Mouse (Mus musculus): ENCODE measurements around the gene 9330182L06Rik. TPM values are rescaled to one million over a fixed set of nuclear protein-coding genes. Genes with fewer than 3 reads are reported as not detected.

Gene 9330182L06Rik
- total RNA-seq, 1 experiment: 1.2 TPM

GRCm38 (mm10) chr5:9344581-9344980, 78.7 kb downstream of the 9330182L06Rik start:
- no peaks in the 10 kb centered on the region for H3K36me3 ChIP-seq (ENCODE audit: control insufficient read depth, insufficient read depth, low read length, poor library complexity, severe bottlenecking)
- H3K9me3 ChIP-seq (ENCODE audit: control insufficient read depth, insufficient read depth, low read depth, low read length): no peaks in the 10 kb centered on the region
- no peaks in the 10 kb centered on the region for H3K4me1 ChIP-seq (ENCODE audit: control insufficient read depth in 2 of 2, insufficient read depth in 2 of 2, low read length in 2 of 2, poor library complexity in 1 of 2)
- H3K9ac ChIP-seq (ENCODE audit: insufficient read depth, low read depth, low read length, poor library complexity, severe bottlenecking): no peak overlapping the region
- no peak for DNase-seq (ENCODE audit: low read depth, low spot score)
- no peak for TF ChIP-seq ZC3H11A (IDR thresholded peaks at IDR 0.05; ENCODE audit: borderline replicate concordance, low read depth, low read length)
- no peak for TF ChIP-seq CHD2 (IDR thresholded peaks at IDR 0.05; ENCODE audit: low read depth, low read length)
- TF ChIP-seq MAFK (IDR thresholded peaks at IDR 0.05; ENCODE audit: insufficient read depth, low read depth, low read length): no peak
- no peak overlapping the region for H3K27ac ChIP-seq (ENCODE audit: insufficient read depth, low read depth, low read length, poor library complexity, severe bottlenecking)
- in situ Hi-C loops (cut with MboI; ENCODE audit: low sequenced_read_pairs in 2 of 2, unreplicated experiment in 2 of 2): no loop called here
- no peak overlapping the region for H3K4me3 ChIP-seq (ENCODE audit: insufficient read depth in 1 of 2, low read depth in 1 of 2, low read length in 2 of 2, poor library complexity in 1 of 2, severe bottlenecking in 1 of 2)

GRCm38 (mm10) chr5:9345038-9345617, 79.2 kb downstream of the 9330182L06Rik start:
- no peak for TF ChIP-seq ZNF384 (IDR thresholded peaks at IDR 0.05; ENCODE audit: low read depth, low read length)
- no peak for TF ChIP-seq HCFC1 (IDR thresholded peaks at IDR 0.05; ENCODE audit: borderline replicate concordance, insufficient read depth, low read length)
- no peak for TF ChIP-seq MAFK (IDR thresholded peaks at IDR 0.05; ENCODE audit: insufficient read depth, low read depth, low read length)
- TF ChIP-seq CHD2 (IDR thresholded peaks at IDR 0.05; ENCODE audit: low read depth, low read length): no peak
- in situ Hi-C loops (cut with MboI; ENCODE audit: low sequenced_read_pairs in 2 of 2, unreplicated experiment in 2 of 2): no loop called here
- no peak for DNase-seq (ENCODE audit: low read depth, low spot score)
- H3K9me3 ChIP-seq (ENCODE audit: control insufficient read depth, insufficient read depth, low read depth, low read length): no peaks in the 10 kb centered on the region
- H3K9ac ChIP-seq (ENCODE audit: insufficient read depth, low read depth, low read length, poor library complexity, severe bottlenecking): no peak overlapping the region
- H3K4me3 ChIP-seq (ENCODE audit: insufficient read depth in 1 of 2, low read depth in 1 of 2, low read length in 2 of 2, poor library complexity in 1 of 2, severe bottlenecking in 1 of 2): no peak overlapping the region
- H3K4me1 ChIP-seq (ENCODE audit: control insufficient read depth in 2 of 2, insufficient read depth in 2 of 2, low read length in 2 of 2, poor library complexity in 1 of 2): no peaks in the 10 kb centered on the region
- H3K36me3 ChIP-seq (ENCODE audit: control insufficient read depth, insufficient read depth, low read length, poor library complexity, severe bottlenecking): no peaks in the 10 kb centered on the region
- no peak overlapping the region for H3K27ac ChIP-seq (ENCODE audit: insufficient read depth, low read depth, low read length, poor library complexity, severe bottlenecking)

GRCm38 (mm10) chr5:9345625-9346024, 79.7 kb downstream of the 9330182L06Rik start:
- Histone ChIP-seq H3K27ac (ENCODE audit: insufficient read depth, low read depth, low read length, poor library complexity, severe bottlenecking) (no peak overlapping the region), H3K9ac (ENCODE audit: insufficient read depth, low read depth, low read length, poor library complexity, severe bottlenecking) (no peak overlapping the region), H3K36me3 (ENCODE audit: control insufficient read depth, insufficient read depth, low read length, poor library complexity, severe bottlenecking) (no peaks in the 10 kb centered on the region), H3K9me3 (ENCODE audit: control insufficient read depth, insufficient read depth, low read depth, low read length) (no peaks in the 10 kb centered on the region), H3K4me1 (ENCODE audit: control insufficient read depth in 2 of 2, insufficient read depth in 2 of 2, low read length in 2 of 2, poor library complexity in 1 of 2) (no peaks in the 10 kb centered on the region), H3K4me3 (ENCODE audit: insufficient read depth in 1 of 2, low read depth in 1 of 2, low read length in 2 of 2, poor library complexity in 1 of 2, severe bottlenecking in 1 of 2) (no peak overlapping the region)
- no peak for DNase-seq (ENCODE audit: low read depth, low spot score)
- TF ChIP-seq HCFC1 (IDR thresholded peaks at IDR 0.05; ENCODE audit: borderline replicate concordance, insufficient read depth, low read length) (no peak), ZNF384 (IDR thresholded peaks at IDR 0.05; ENCODE audit: low read depth, low read length) (no peak), ZC3H11A (IDR thresholded peaks at IDR 0.05; ENCODE audit: borderline replicate concordance, low read depth, low read length) (no peak), MAFK (IDR thresholded peaks at IDR 0.05; ENCODE audit: insufficient read depth, low read depth, low read length) (no peak)
- in situ Hi-C loops (cut with MboI; ENCODE audit: low sequenced_read_pairs in 2 of 2, unreplicated experiment in 2 of 2): no loop called here

- DNase-seq (ENCODE audit: low read depth, low spot score): no peak
- TF ChIP-seq MAFK (IDR thresholded peaks at IDR 0.05; ENCODE audit: insufficient read depth, low read depth, low read length) (no peak), CHD2 (IDR thresholded peaks at IDR 0.05; ENCODE audit: low read depth, low read length) (no peak), ZNF384 (IDR thresholded peaks at IDR 0.05; ENCODE audit: low read depth, low read length) (no peak), ZC3H11A (IDR thresholded peaks at IDR 0.05; ENCODE audit: borderline replicate concordance, low read depth, low read length) (no peak), HCFC1 (IDR thresholded peaks at IDR 0.05; ENCODE audit: borderline replicate concordance, insufficient read depth, low read length) (no peak)
- Histone ChIP-seq H3K9ac (ENCODE audit: insufficient read depth, low read depth, low read length, poor library complexity, severe bottlenecking) (no peak overlapping the region), H3K36me3 (ENCODE audit: control insufficient read depth, insufficient read depth, low read length, poor library complexity, severe bottlenecking) (no peaks in the 10 kb centered on the region), H3K9me3 (ENCODE audit: control insufficient read depth, insufficient read depth, low read depth, low read length) (no peaks in the 10 kb centered on the region), H3K4me3 (ENCODE audit: insufficient read depth in 1 of 2, low read depth in 1 of 2, low read length in 2 of 2, poor library complexity in 1 of 2, severe bottlenecking in 1 of 2) (no peak overlapping the region), H3K4me1 (ENCODE audit: control insufficient read depth in 2 of 2, insufficient read depth in 2 of 2, low read length in 2 of 2, poor library complexity in 1 of 2) (no peaks in the 10 kb centered on the region), H3K27ac (ENCODE audit: insufficient read depth, low read depth, low read length, poor library complexity, severe bottlenecking) (no peak overlapping the region)
- in situ Hi-C loops (cut with MboI; ENCODE audit: low sequenced_read_pairs in 2 of 2, unreplicated experiment in 2 of 2): no loop called here
Measured at GRCm38 (mm10) chr5:9346510-9346909, 80.6 kb downstream of the 9330182L06Rik start.

- no peaks in the 10 kb centered on the region for H3K36me3 ChIP-seq (ENCODE audit: control insufficient read depth, insufficient read depth, low read length, poor library complexity, severe bottlenecking)
- H3K9ac ChIP-seq (ENCODE audit: insufficient read depth, low read depth, low read length, poor library complexity, severe bottlenecking): no peak overlapping the region
- TF ChIP-seq CHD2 (IDR thresholded peaks at IDR 0.05; ENCODE audit: low read depth, low read length): no peak
- TF ChIP-seq ZC3H11A (IDR thresholded peaks at IDR 0.05; ENCODE audit: borderline replicate concordance, low read depth, low read length): no peak
- TF ChIP-seq ZNF384 (IDR thresholded peaks at IDR 0.05; ENCODE audit: low read depth, low read length): no peak
- no peak for TF ChIP-seq HCFC1 (IDR thresholded peaks at IDR 0.05; ENCODE audit: borderline replicate concordance, insufficient read depth, low read length)
- TF ChIP-seq MAFK (IDR thresholded peaks at IDR 0.05; ENCODE audit: insufficient read depth, low read depth, low read length): no peak
- in situ Hi-C loops (cut with MboI; ENCODE audit: low sequenced_read_pairs in 2 of 2, unreplicated experiment in 2 of 2): no loop called here
- H3K4me1 ChIP-seq (ENCODE audit: control insufficient read depth in 2 of 2, insufficient read depth in 2 of 2, low read length in 2 of 2, poor library complexity in 1 of 2): no peaks in the 10 kb centered on the region
- no peak overlapping the region for H3K4me3 ChIP-seq (ENCODE audit: insufficient read depth in 1 of 2, low read depth in 1 of 2, low read length in 2 of 2, poor library complexity in 1 of 2, severe bottlenecking in 1 of 2)
- H3K9me3 ChIP-seq (ENCODE audit: control insufficient read depth, insufficient read depth, low read depth, low read length): no peaks in the 10 kb centered on the region
- no peak overlapping the region for H3K27ac ChIP-seq (ENCODE audit: insufficient read depth, low read depth, low read length, poor library complexity, severe bottlenecking)
- no peak for DNase-seq (ENCODE audit: low read depth, low spot score)
Measured at GRCm38 (mm10) chr5:9352163-9352562, 86.2 kb downstream of the 9330182L06Rik start.
